Mouse (Mus musculus) stomach, postnatal 0 days (tissue): Measurements from ENCODE around the gene Itga9.

ENCODE experiments used
- CTCF ChIP-seq: IDR thresholded peaks from 2 replicates; pipeline ENCODE4 v1.5.1; 2016; ENCODE audit warnings: antibody characterized with exemption, low read depth, mild to moderate bottlenecking, moderate library complexity
- EP300 ChIP-seq: optimal IDR thresholded peaks from 2 replicates; pipeline ENCODE3; 2016; ENCODE audit warnings: antibody characterized with exemption

DNA sequence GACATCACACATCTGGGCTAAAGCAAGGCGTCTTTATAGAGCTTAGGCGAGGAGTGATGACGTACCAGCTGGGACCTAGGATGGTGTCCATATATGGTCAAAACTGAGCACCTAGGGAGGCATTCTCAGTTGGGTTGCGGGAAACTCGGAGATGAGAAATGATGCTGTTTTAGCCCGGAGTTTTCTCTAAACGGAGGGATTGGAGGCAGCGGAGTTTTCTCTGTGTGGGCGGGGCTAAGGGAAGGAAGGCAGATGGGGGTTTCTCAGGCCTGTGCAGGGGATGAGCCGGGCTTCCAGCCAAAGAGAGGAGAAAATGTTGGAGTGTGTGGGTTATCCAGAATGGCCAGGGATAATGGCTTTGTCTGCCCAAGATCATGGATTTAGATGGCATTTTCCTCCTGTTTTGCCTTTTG, 182.4 kb downstream of the Itga9 start:
- TF ChIP-seq CTCF (no peak), EP300 (no peak)
